Mouse (Mus musculus) liver, embryonic 13.5 days (tissue): ENCODE measurements around the gene Wnt5b. TPM values are rescaled to one million over a fixed set of nuclear protein-coding genes. Genes with fewer than 3 reads are reported as not detected.
A peak's percentile ranks its signal among the peaks of the same experiment; 100 is the strongest.
"Not testable (repeated sequence)": the region's sequence is repeated elsewhere in the genome, so short reads cannot be mapped to it uniquely, and the experiment has no call there.

ENCODE experiments used
- ATAC-seq: fragments of 200-750 bp; cut with Nextera tagmentation; 2 replicates; pipeline ENCODE4 v1.8.0; 2017; ENCODE audit warnings: low read depth, mild to moderate bottlenecking, moderate number of reproducible peaks, moderate library complexity
- DNase-seq: peaks from one replicate; pipeline ENCODE4 v3.0.0; 2022
- H3K27ac ChIP-seq: fragments of 300-500 bp; sonication (generic); 2 replicates; pipeline ENCODE4 v1.5.1; 2015; ENCODE audit warnings: moderate library complexity, mild to moderate bottlenecking, inconsistent platforms
- H3K27me3 ChIP-seq: fragments of 300-500 bp; sonication (generic); 2 replicates; pipeline ENCODE4 v1.6.1; 2015; ENCODE audit warnings: mild to moderate bottlenecking, inconsistent platforms
- H3K36me3 ChIP-seq: fragments of 300-500 bp; sonication (generic); 2 replicates; pipeline ENCODE4 v1.6.1; 2015; ENCODE audit warnings: mild to moderate bottlenecking, inconsistent platforms
- H3K4me1 ChIP-seq: fragments of 300-500 bp; sonication (generic); replicated peaks from 2 replicates; pipeline ENCODE4 v1.6.1; 2015; ENCODE audit warnings: inconsistent platforms
- H3K4me2 ChIP-seq: fragments of 300-500 bp; sonication (generic); 2 replicates; pipeline ENCODE4 v1.6.1; 2015; ENCODE audit warnings: inconsistent platforms, mild to moderate bottlenecking, moderate library complexity
- H3K4me3 ChIP-seq: fragments of 300-500 bp; sonication (generic); replicated peaks from 2 replicates; pipeline ENCODE4 v1.5.1; 2015; ENCODE audit warnings: mild to moderate bottlenecking, inconsistent platforms
- H3K9ac ChIP-seq: fragments of 300-500 bp; sonication (generic); 2 replicates; pipeline ENCODE4 v1.6.1; 2015; ENCODE audit warnings: mild to moderate bottlenecking, inconsistent platforms
- H3K9me3 ChIP-seq: fragments of 300-500 bp; sonication (generic); replicated peaks from 2 replicates; pipeline ENCODE4 v1.6.1; 2016; ENCODE audit warnings: inconsistent platforms
- WGBS: fragments of 180-500 bp; shearing (Covaris S2); methylation state at CpG from one replicate; pipeline ENCODE4 v1.1.7; 2015; ENCODE audit not compliant: insufficient replicate concordance; 5-methylcytosine and 5-hydroxymethylcytosine counted together
- polyA plus RNA-seq: library from polyadenylated mRNA; unstranded; fragments of >200 nt; fragmentation: Nextera tagmentation; extraction: Ambion mirVana; gene quantifications from 2 replicates; pipeline ENCODE4 v1.2.1, GENCODE M21; 2015

Gene Wnt5b
- polyA plus RNA-seq, 1 experiment from 2014 or later = 0.52 TPM

DNA sequence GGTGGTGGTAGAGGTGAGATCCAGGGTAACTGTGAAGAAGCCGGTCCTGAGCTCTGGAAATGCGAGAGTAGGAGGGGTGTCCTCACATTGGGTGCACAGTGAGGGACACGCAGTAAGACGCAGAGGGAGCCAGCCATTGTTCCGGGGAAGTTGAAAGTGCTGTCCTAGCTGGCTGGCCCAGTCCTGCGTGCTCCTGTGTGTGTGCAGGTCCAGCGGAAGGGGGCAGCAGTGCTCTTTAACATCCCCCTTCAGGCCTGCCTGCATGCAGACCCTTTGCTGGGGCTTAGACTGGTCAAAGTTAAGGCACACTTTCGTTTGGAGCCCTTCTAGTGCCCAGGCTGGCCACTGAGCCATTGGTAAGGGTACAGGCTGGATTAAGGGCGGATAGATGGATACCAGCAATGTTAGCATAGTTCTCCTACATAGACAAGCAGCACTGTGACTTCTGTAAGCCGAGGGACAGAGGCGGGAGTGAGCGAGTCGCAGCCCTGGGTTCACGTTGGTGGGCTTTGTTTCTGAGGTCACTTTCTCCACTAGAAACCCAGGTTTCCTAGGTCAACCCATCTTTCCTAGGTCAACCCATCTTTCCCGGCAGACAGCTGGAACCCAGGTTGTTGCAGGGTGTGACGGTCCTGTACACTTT, 61.1 kb downstream of the Wnt5b start:
- Histone ChIP-seq H3K27ac (no peak overlapping the region), H3K9me3 (no peaks in the 10 kb centered on the region), H3K4me3 (peak overlapping the region; percentile 87), H3K4me2 (peak overlapping the region; percentile 58), H3K36me3 (peaks cover 18% of the 10 kb centered on the region), H3K27me3 (no peaks in the 10 kb centered on the region), H3K9ac (peak overlapping the region; percentile 43), H3K4me1 (peaks cover 56% of the 10 kb centered on the region)
- WGBS = 60% methylated on average over 16 of the region's 16 CpGs
- DNase-seq (no peak), ATAC-seq (no peak)

DNA sequence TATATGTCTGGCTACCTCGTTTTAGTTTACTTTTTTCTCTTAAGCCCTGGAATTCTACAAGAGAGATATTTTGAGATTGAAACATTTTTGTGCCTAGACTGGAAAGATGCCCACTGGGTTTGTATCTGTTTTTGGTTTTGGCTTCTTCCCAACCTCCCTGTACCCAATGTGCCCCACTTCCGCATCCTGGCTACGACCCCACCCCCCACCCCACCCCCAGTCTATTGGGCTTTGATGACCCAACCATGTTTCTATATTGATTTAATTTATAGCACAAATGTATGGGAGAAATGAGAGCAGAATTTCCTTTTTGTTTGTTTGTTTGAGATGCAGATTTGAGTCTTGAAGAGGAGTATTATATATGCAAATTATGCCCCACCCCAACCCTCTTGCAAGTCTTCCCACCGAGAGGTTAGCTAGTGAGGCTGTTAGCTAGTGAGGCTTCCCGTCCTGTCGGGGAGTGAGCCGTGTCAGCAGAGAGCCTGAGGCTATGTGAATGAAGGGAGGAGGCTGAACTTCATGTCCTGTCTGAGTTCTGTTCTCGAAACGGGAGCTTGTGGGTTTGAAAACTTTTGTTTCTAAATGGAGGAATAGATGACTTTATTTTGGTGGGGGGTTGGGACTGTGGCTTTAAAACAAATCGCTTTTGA, 62.3 kb downstream of the Wnt5b start:
- not testable (repeated sequence) for H3K9me3 ChIP-seq, ATAC-seq, H3K27ac ChIP-seq, H3K27me3 ChIP-seq
- Histone ChIP-seq H3K9ac (peak overlapping the region; percentile 62), H3K4me3 (peak overlapping the region; percentile 87), H3K36me3 (peaks cover 18% of the 10 kb centered on the region), H3K4me1 (peaks cover 67% of the 10 kb centered on the region), H3K4me2 (peak overlapping the region; percentile 96)
- 3% methylated on average over 10 of the region's 10 CpGs for WGBS
- DNase-seq = peak; percentile 19

DNA sequence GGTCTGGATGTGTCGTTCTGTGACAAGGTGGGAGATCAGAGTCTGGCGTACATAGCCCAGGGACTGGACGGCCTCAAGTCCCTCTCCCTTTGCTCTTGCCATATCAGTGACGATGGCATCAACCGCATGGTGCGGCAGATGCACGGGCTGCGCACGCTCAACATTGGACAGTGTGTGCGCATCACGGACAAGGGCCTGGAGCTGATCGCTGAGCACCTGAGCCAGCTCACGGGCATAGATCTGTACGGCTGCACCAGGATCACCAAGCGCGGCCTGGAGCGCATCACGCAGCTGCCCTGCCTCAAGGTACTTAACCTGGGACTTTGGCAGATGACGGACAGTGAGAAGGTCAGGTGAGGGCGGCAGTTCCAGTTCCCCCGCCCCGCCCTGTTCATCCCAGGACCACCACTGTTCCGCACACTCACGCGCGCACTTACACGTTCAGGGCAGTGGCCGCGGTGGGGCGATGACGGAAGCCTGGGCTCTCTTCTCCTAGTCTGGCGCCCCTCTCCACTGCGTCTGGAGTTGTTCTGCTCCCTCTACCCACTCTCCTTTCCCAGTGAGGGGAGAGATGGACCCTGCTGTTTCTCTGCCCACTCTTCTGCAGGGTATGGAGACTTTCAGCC, 63.3 kb downstream of the Wnt5b start:
- Histone ChIP-seq H3K27me3 (no peaks in the 10 kb centered on the region), H3K36me3 (peaks cover 18% of the 10 kb centered on the region), H3K4me2 (peak overlapping the region; percentile 96), H3K27ac (peak overlapping the region; percentile 86), H3K4me3 (peak overlapping the region; percentile 87), H3K9me3 (no peaks in the 10 kb centered on the region), H3K4me1 (peaks cover 70% of the 10 kb centered on the region), H3K9ac (peak overlapping the region; percentile 83)
- ATAC-seq (peak; percentile 7; the same call in 1 of the 2 replicates), DNase-seq (peak; percentile 24)
- 1% methylated on average over 33 of the region's 33 CpGs for WGBS

DNA sequence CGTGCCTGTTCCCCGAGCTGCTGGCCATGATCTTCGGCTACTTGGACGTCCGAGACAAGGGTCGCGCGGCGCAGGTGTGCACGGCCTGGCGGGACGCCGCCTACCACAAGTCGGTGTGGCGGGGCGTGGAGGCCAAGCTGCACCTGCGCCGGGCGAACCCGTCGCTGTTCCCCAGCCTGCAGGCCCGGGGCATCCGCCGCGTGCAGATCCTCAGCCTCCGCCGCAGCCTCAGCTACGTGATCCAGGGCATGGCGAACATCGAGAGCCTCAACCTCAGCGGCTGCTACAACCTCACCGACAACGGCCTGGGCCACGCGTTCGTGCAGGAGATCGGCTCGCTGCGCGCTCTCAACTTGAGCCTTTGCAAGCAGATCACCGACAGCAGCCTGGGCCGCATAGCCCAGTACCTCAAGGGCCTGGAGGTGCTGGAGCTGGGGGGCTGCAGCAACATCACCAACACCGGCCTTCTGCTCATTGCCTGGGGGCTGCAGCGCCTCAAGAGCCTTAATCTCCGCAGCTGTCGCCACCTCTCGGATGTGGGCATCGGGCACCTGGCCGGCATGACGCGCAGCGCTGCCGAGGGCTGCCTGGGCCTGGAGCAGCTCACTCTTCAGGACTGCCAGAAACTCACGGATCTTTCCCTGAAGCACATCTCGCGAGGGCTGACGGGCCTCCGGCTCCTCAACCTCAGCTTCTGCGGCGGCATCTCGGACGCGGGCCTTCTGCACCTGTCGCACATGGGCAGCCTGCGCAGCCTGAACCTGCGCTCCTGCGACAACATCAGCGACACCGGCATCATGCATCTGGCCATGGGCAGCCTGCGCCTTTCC, 64.1 kb downstream of the Wnt5b start:
- WGBS = under 1% methylated on average over 67 of the region's 70 CpGs
- Histone ChIP-seq H3K4me1 (peaks cover 68% of the 10 kb centered on the region), H3K9me3 (no peaks in the 10 kb centered on the region), H3K9ac (peak overlapping the region; percentile 83), H3K4me2 (peak overlapping the region; percentile 96), H3K27ac (peak overlapping the region; percentile 86), H3K4me3 (peak overlapping the region; percentile 87), H3K36me3 (peaks cover 18% of the 10 kb centered on the region), H3K27me3 (no peaks in the 10 kb centered on the region)
- DNase-seq = peak; percentile 51
- peak; percentile 43 for ATAC-seq

DNA sequence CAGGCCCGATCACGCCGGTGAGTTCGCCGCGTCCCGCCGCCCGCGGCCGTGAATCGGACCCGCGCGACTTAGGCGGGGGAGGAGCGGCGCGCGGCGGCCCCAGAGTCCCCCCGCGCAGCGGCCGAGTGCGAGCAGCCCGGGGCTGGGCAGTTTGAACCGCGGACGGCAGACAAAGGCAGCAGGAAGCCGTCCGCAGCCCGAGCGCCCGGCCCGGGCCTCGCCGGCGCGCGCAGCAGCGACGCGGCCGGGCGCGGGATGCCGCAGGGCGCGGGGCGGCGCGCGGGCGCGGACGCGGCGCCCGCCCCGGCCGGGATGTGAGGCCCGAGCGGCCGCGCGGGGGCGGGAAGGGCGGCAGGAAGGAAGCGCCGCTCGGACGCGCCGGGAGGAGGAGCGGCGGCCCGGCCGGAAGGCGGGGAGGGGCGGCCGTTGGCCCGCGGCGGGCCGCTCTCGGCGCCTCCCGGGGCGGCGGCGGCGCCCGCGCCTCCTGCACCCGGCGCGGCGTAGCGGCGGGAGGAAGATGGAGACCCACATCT, 64.7 kb downstream of the Wnt5b start, which contains the start of gene Fbxl14:
TSS of gene Fbxl14 (plus strand) at position 326 of the 533 bp plus-strand sequence.
- Histone ChIP-seq H3K27ac (peak within 1 kb of the TSS; percentile 86), H3K4me1 (peaks cover 64% of the 10 kb centered on the region), H3K27me3 (no peaks in the 10 kb centered on the region), H3K4me3 (peak within 1 kb of the TSS; percentile 87), H3K9ac (peak within 1 kb of the TSS; percentile 83), H3K4me2 (peak within 1 kb of the TSS; percentile 96), H3K9me3 (no peaks in the 10 kb centered on the region), H3K36me3 (peaks cover 14% of the 10 kb centered on the region)
- under 1% methylated on average over 81 of the region's 101 CpGs for WGBS
- ATAC-seq = peak; percentile 82
- DNase-seq = no peak

DNA sequence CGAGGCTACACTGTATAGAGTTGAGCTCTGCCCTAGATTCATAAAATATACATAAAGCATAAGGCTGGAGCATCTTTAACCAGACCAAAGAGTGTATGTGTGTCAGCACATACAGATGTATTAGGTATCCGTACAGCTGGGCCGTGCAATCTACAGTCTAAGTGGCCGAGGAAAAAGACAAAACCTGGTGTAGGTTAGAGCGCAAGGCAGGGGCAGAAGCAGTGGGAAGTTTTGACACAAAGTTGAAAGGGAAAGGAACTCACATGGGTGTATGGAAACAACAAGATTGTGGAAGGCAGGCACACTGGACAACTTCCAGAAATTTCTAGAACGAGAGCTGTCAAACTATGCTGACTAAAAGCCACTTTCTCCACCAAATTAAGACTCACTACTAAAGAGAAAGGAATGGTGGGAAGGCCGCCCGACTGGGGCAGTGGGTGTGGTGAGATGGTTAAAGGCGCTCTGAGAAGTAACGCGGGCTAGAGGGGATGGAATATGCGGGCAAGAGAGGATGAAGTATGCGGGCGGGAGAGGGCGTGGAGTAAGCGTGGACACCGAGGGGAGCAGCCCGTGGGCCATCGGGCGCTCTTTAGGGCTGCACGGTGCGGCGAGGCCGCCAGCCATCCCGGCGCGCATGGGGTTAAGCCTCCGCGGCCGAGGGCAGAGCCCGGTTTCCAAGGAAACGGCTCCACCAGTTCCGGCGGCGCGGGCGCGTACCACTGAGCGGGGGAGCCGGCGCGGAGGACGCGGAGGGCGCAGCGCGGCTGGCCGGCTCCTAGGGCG, 65.4 kb downstream of the Wnt5b start:
- ATAC-seq (peak; percentile 84), DNase-seq (peak; percentile 76)
- Histone ChIP-seq H3K27ac (peak overlapping the region; percentile 86), H3K9me3 (no peaks in the 10 kb centered on the region), H3K9ac (peak overlapping the region; percentile 83), H3K4me3 (peak overlapping the region; percentile 87), H3K4me2 (peak overlapping the region; percentile 96), H3K4me1 (peaks cover 63% of the 10 kb centered on the region), H3K36me3 (peaks cover 10% of the 10 kb centered on the region), H3K27me3 (no peaks in the 10 kb centered on the region)
- 2% methylated on average over 49 of the region's 49 CpGs for WGBS

DNA sequence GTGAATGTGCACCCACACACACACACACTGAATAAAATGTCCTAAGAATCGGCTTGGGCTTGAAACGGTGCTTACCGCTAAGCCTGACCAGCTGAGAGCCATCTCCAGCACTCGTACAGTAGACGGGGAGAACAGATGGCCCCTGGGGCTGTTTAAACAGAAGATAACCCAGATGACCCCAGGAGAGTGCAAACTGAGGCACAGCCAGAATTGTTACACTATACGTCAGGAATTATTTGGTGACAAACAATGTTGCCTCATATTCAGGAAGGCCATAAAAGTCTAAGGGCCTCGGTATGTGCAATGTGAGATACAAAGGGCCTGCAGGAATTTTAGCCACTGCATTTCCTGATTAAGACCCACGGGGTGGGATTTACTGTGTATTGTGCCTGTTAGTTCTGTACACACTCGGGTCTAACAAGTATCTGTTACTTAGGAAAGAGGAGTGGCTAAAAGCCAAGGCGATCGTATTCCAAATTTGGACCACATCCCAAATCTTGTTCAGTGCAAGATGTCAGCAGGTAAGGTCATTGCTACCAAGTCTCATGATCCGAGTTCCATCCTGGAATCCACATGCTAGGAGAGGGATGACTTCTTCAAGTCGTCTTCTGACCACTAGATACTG, 66.3 kb downstream of the Wnt5b start:
- WGBS = 56% methylated on average over 13 of the region's 13 CpGs
- DNase-seq = no peak
- Histone ChIP-seq H3K36me3 (peaks cover under 1% of the 10 kb centered on the region; the same call in 1 of the 2 replicates), H3K4me3 (no peak overlapping the region), H3K27ac (no peak overlapping the region; the same call in 1 of the 2 replicates), H3K9me3 (no peaks in the 10 kb centered on the region), H3K4me1 (peaks cover 63% of the 10 kb centered on the region), H3K27me3 (no peaks in the 10 kb centered on the region), H3K9ac (no peak overlapping the region), H3K4me2 (peak overlapping the region; percentile 15; the same call in 1 of the 2 replicates)
- ATAC-seq = no peak

DNA sequence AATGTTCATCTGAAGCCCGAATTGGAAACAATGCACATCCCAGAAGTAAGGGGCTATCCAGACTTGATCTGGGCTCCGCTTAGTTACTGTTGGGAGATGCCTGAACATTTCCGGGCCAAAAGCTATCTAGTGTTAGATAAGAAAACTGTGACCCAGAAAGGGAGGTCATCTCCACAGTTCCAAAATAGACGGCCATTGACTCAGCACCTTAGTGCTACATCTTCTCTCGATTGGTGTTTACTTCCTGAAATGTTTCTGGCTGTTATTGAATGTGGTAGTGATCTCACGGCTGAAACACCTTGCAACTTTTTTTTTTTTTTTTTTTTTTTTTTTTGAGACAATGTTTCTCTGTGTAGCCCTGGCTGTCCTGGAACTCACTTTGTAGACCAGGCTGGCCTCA, 68.2 kb downstream of the Wnt5b start:
- peaks cover 51% of the 10 kb centered on the region for H3K4me1 ChIP-seq
- no peak for DNase-seq
- no peaks in the 10 kb centered on the region for H3K9me3 ChIP-seq
- no peak overlapping the region for H3K4me2 ChIP-seq
- no peak overlapping the region for H3K9ac ChIP-seq
- no peak overlapping the region for H3K4me3 ChIP-seq
- peaks cover under 1% of the 10 kb centered on the region; the same call in 1 of the 2 replicates for H3K27me3 ChIP-seq
- no peaks in the 10 kb centered on the region for H3K36me3 ChIP-seq
- WGBS = 37% methylated on average over 6 of the region's 6 CpGs
- H3K27ac ChIP-seq = no peak overlapping the region
- no peak for ATAC-seq

DNA sequence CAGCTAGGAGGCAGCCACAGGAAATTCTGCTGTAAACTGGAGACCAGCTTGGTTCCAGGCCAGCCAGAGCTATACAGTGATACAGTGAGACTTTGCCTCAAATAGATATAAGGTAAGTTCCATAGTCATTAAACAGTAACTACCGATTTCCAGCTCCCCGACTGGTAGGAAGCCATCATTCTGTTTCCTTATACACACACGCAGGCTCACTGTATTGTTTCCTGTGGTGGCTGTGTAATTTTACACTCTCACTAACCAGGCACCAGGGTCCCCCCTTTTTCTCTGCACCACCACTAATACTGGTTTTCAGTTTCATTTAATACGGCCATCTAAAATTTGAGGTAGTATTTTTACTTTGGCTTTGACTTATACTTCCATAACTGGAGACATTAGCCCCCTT, 70.2 kb downstream of the Wnt5b start:
- WGBS = 33% methylated on average over 4 of the region's 4 CpGs
- Histone ChIP-seq H3K9me3 (no peaks in the 10 kb centered on the region), H3K4me3 (no peak overlapping the region), H3K4me2 (no peak overlapping the region), H3K27me3 (peaks cover 4% of the 10 kb centered on the region; the same call in 1 of the 2 replicates), H3K9ac (no peak overlapping the region), H3K27ac (no peak overlapping the region; the same call in 1 of the 2 replicates), H3K36me3 (no peaks in the 10 kb centered on the region), H3K4me1 (peaks cover 40% of the 10 kb centered on the region)
- ATAC-seq (no peak), DNase-seq (no peak)

DNA sequence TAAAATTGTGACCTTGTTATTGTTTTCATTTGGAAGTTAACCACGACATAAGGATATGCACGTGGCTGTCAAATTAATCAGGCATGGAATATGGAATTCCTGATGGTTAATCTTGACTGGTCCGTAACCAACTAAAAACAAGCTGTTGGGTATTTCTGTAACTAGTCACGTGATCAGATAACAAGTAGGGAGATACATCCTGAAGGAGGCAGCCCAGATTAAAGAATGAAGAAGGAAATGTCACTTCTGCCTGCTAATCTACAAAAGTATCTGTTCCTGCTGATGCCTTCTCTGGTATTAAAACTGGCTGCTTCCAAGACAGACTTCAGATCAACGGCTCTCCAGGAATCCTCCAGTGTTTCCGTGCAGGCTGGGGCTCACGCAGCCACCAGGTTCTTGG, 70.7 kb downstream of the Wnt5b start:
- H3K9me3 ChIP-seq = no peaks in the 10 kb centered on the region
- no peaks in the 10 kb centered on the region for H3K36me3 ChIP-seq
- peaks cover 35% of the 10 kb centered on the region for H3K4me1 ChIP-seq
- WGBS = 26% methylated on average over 7 of the region's 7 CpGs
- H3K4me2 ChIP-seq = no peak overlapping the region
- no peak for ATAC-seq
- no peak overlapping the region for H3K4me3 ChIP-seq
- DNase-seq = no peak
- H3K9ac ChIP-seq = no peak overlapping the region
- H3K27me3 ChIP-seq = peaks cover 4% of the 10 kb centered on the region; the same call in 1 of the 2 replicates
- no peak overlapping the region; the same call in 1 of the 2 replicates for H3K27ac ChIP-seq
